ENCODE assay signal across 22 mouse cellular contexts in the genomic region with DNA sequence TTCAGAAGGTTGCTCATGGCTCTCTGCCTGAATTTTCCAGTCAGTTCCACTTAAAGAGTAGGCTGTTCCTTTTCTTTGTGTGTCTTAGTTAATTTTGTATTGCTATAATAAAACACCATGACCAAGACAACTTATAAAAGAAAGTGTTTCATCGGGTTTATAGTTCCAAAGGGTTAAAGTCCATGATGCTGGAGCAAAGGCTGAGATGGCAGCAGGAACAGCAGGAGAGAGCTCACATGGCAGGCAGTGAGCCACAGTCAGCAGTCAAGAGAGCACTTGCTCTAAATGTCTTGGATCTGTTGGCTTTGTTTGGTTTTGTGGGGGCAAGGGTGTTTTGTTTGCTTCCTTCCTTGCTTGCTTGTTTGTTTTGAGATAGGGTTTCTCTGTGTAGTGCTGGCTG.
"Had no signal": no experiment of that assay in that cellular context is flagged by ENCODE, and none has a peak within 500 bp of the region (broad histone marks: within the 10 kb centered on the region; RNA-seq: fewer than 3 reads in every experiment).

No protein-coding gene starts in this region.

- H3K9me3 ChIP-seq: limb, embryonic 10.5 days; limb, embryonic 13.5 days; midbrain, embryonic 13.5 days; neural tube, embryonic 13.5 days had no signal

- H3K4me1 ChIP-seq: limb, embryonic 13.5 days; midbrain, embryonic 13.5 days had no signal

- DNase-seq: kidney, postnatal 25 days; layer of hippocampus, adult 9-11 months; liver; liver, postnatal 0 days; lung, embryonic 14.5 days; retina, postnatal 1 day; right cerebral cortex, postnatal 25 days; thymus, adult 18-20 months; thymus, postnatal 14 days; thymus, postnatal 4 days had no signal

- H3K27me3 ChIP-seq: limb, embryonic 13.5 days; midbrain, embryonic 13.5 days; neural tube, embryonic 13.5 days had no signal

- ATAC-seq: hindbrain, postnatal 0 days; inflammation-experienced regulatory T-cells, adult 6 months; liver, postnatal 0 days; lung, postnatal 0 days; midbrain, embryonic 13.5 days; midbrain, embryonic 16.5 days had no signal

- H3K36me3 ChIP-seq: limb, embryonic 10.5 days; limb, embryonic 13.5 days; midbrain, embryonic 13.5 days; neural tube, embryonic 13.5 days had no signal

- H3K9ac ChIP-seq: limb, embryonic 13.5 days; liver, embryonic 14.5 days; liver, postnatal 0 days; lung, embryonic 14.5 days; midbrain, embryonic 13.5 days; neural tube, embryonic 13.5 days had no signal

- H3K4me3 ChIP-seq: layer of hippocampus, adult 2 months; limb, embryonic 10.5 days; limb, embryonic 13.5 days; midbrain, embryonic 13.5 days; myocyte; neural tube, embryonic 13.5 days had no signal

- H3K27ac ChIP-seq: hindbrain, postnatal 0 days; layer of hippocampus, adult 2 months; limb, embryonic 10.5 days; limb, embryonic 13.5 days; liver, embryonic 14.5 days; macrophage; midbrain, embryonic 13.5 days; neural tube, embryonic 13.5 days had no signal

- H3K4me2 ChIP-seq: limb, embryonic 13.5 days; lung, embryonic 14.5 days; midbrain, embryonic 13.5 days; neural tube, embryonic 13.5 days had no signal
